Mouse (Mus musculus) heart, adult 2 months (tissue): ENCODE measurements around the gene Ctnna3.

Source experiments
- CTCF ChIP-seq: fragments of 200-600 bp; IDR thresholded peaks from 2 replicates; pipeline ENCODE4 v1.8.1; 2022; ENCODE audit warnings: antibody characterized with exemption, mild to moderate bottlenecking, moderate library complexity
- POLR2A ChIP-seq: fragments of 200-500 bp; IDR thresholded peaks from 2 replicates; pipeline ENCODE4 v1.6.1; 2011; ENCODE audit warnings: mild to moderate bottlenecking, low read depth, low read length, control low read depth; ENCODE audit not compliant: insufficient read depth

DNA sequence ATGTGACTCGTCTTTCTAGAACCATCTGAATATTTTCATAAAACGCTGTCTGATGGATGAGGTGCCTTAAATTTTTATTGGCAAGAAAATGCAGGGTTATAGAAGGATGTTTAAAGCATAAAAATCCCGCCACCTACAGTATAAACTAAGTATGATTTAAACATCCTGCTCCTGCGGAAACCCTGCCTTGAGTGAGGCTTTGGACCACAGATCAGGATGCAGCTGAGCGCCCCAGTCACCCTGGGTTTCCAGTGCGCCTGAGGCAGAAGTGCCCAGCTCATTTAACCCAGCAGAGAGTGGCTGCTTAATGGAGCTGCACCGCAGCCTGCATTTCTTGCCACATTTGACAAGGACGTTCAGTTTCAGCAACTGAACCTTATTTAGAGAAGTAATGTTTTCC is 1211.7 kb downstream of the Ctnna3 start:
- TF ChIP-seq POLR2A, result no peak
- TF ChIP-seq CTCF, result no peak
